Mouse (Mus musculus) MEL (cell line): Measurements from ENCODE around the gene Il31ra.

Experiments
- CHD1 ChIP-seq: IDR thresholded peaks from 2 replicates; pipeline ENCODE4 v1.6.1; 2012; ENCODE audit warnings: low read depth, mild to moderate bottlenecking, inconsistent platforms, low read length, improper control_type of control experiment
- CTCF ChIP-seq, 3 experiments: IDR thresholded peaks in 2 of 3; conservative IDR thresholded peaks in 1 of 3; 2 replicates each; pipeline ENCODE4 v1.5.1; 2011 to 2012; ENCODE audit warnings: low read length in 3 of 3, low read depth in 2 of 3, mild to moderate bottlenecking in 2 of 3, improper control_type of control experiment in 1 of 3, inconsistent platforms in 1 of 3, mixed read lengths in 1 of 3, moderate library complexity in 1 of 3; ENCODE audit not compliant: control insufficient read depth in 1 of 3, insufficient read depth in 1 of 3, poor library complexity in 1 of 3, severe bottlenecking in 1 of 3
- EP300 ChIP-seq, 2 experiments: IDR thresholded peaks; 2 replicates each; pipeline ENCODE4 v1.6.1; 2011; ENCODE audit warnings: improper control_type of control experiment in 2 of 2, low read length in 2 of 2, low read depth in 1 of 2, mild to moderate bottlenecking in 1 of 2
- GATA1 ChIP-seq: IDR thresholded peaks from 2 replicates; pipeline ENCODE4 v1.6.1; 2011; ENCODE audit warnings: low read depth, low read length, improper control_type of control experiment
- MAFK ChIP-seq: IDR thresholded peaks from 2 replicates; pipeline ENCODE4 v1.6.1; 2011; ENCODE audit warnings: low read depth, mild to moderate bottlenecking, low read length, improper control_type of control experiment, borderline replicate concordance
- MYC ChIP-seq: IDR thresholded peaks from 2 replicates; pipeline ENCODE4 v1.6.1; 2011; ENCODE audit warnings: low read depth, mild to moderate bottlenecking, low read length, improper control_type of control experiment, moderate library complexity
- POLR2A ChIP-seq, 2 experiments: IDR thresholded peaks; 2 replicates each; pipeline ENCODE4 v1.6.1; 2011 to 2012; ENCODE audit warnings: low read length in 2 of 2, mild to moderate bottlenecking in 2 of 2, control low read depth in 1 of 2, improper control_type of control experiment in 1 of 2, low read depth in 1 of 2, moderate library complexity in 1 of 2; ENCODE audit not compliant: control insufficient read depth in 1 of 2, insufficient read depth in 1 of 2, poor library complexity in 1 of 2
- RCOR1 ChIP-seq: IDR thresholded peaks from 2 replicates; pipeline ENCODE4 v1.6.1; 2012; ENCODE audit warnings: low read depth, mild to moderate bottlenecking, inconsistent platforms, low read length, improper control_type of control experiment
- TBP ChIP-seq: IDR thresholded peaks from 2 replicates; pipeline ENCODE4 v1.8.0; 2011; ENCODE audit warnings: low read depth, low read length, improper control_type of control experiment
- USF1 ChIP-seq: IDR thresholded peaks from 2 replicates; pipeline ENCODE4 v1.6.1; 2014; ENCODE audit warnings: low read depth, mild to moderate bottlenecking, inconsistent platforms, low read length, improper control_type of control experiment, moderate library complexity

GRCm38 (mm10) chr13:112522261-112522660, 71.9 kb downstream of the Il31ra start:
- TF ChIP-seq CTCF (IDR thresholded peaks at IDR 0.05 in 2 of 3, conservative IDR thresholded peaks at IDR 0.05 in 1 of 3; ENCODE audit: control insufficient read depth in 1 of 3, insufficient read depth in 1 of 3, low read depth in 2 of 3, low read length in 3 of 3, poor library complexity in 1 of 3, severe bottlenecking in 1 of 3) (no peak), RCOR1 (no peak), POLR2A (IDR thresholded peaks at IDR 0.05; ENCODE audit: control insufficient read depth in 1 of 2, insufficient read depth in 1 of 2, low read depth in 1 of 2, low read length in 2 of 2, poor library complexity in 1 of 2) (no peak), MYC (no peak), MAFK (no peak), EP300 (IDR thresholded peaks at IDR 0.05; ENCODE audit: low read depth in 1 of 2, low read length in 2 of 2) (no peak), CHD1 (no peak), USF1 (no peak), TBP (no peak), GATA1 (no peak)
